Mouse (Mus musculus) cerebellum, adult 2 months (tissue): ENCODE data around the gene Pef1. TPM values are rescaled to one million over a fixed set of nuclear protein-coding genes. Genes with fewer than 3 reads are reported as not detected.

Experiments
- DNase-seq, 2 experiments: peaks; one replicate each; pipeline ENCODE4 v3.0.0; 2021
- H3K27ac ChIP-seq: fragments of 200-500 bp; 2 replicates; pipeline ENCODE4 v1.5.1; 2012; ENCODE audit warnings: low read length, control low read depth, inconsistent platforms; ENCODE audit not compliant: insufficient read depth
- H3K27me3 ChIP-seq: fragments of 200-500 bp; 2 replicates; pipeline ENCODE4 v1.6.1; 2012; ENCODE audit warnings: inconsistent platforms, mild to moderate bottlenecking, low read length, moderate library complexity; ENCODE audit not compliant: control insufficient read depth, insufficient read depth
- H3K4me1 ChIP-seq: fragments of 200-500 bp; 2 replicates; pipeline ENCODE4 v1.6.1; 2011; ENCODE audit warnings: low read length; ENCODE audit not compliant: control insufficient read depth, insufficient read depth
- H3K4me3 ChIP-seq: fragments of 200-500 bp; replicated peaks from 2 replicates; pipeline ENCODE3; 2011; ENCODE audit warnings: mild to moderate bottlenecking, low read depth, low read length, control low read depth; ENCODE audit not compliant: insufficient read depth
- CTCF ChIP-seq: fragments of 200-500 bp; IDR thresholded peaks from 2 replicates; pipeline ENCODE4 v1.5.1; 2011; ENCODE audit warnings: low read depth, mild to moderate bottlenecking, control low read depth, low read length, moderate library complexity, borderline replicate concordance; ENCODE audit not compliant: insufficient read depth
- POLR2A ChIP-seq: fragments of 200-500 bp; IDR thresholded peaks from 2 replicates; pipeline ENCODE4 v1.6.1; 2011; ENCODE audit warnings: low read length, control low read depth, borderline replicate concordance; ENCODE audit not compliant: insufficient read depth
- WGBS: fragments of 180-500 bp; shearing (Covaris S2); methylation state at CpG from one replicate; pipeline ENCODE4 v1.1.7; 2018; 5-methylcytosine and 5-hydroxymethylcytosine counted together
- polyA plus RNA-seq: library from polyadenylated mRNA; depleted of rRNA; stranded (reverse); fragments of >200 nt; gene quantifications from 2 replicates; pipeline ENCODE4 v1.2.3, GENCODE M21; 2012; rRNA removed

Pef1 gene
- polyA plus RNA-seq, 1 experiment = 89.3 TPM

- Histone ChIP-seq H3K27ac (no peak within 1 kb of the TSS), H3K27me3 (no peaks in the 10 kb centered on the region), H3K4me3 (peak within 1 kb of the TSS; percentile 2), H3K4me1 (peaks cover 12% of the 10 kb centered on the region)
- WGBS = 7% methylated on average over 14 of the region's 14 CpGs
- no peak for TF ChIP-seq CTCF
- no peak for TF ChIP-seq POLR2A
- no peak for DNase-seq
Measured at GRCm38 (mm10) chr4:130175072-130175711, 72.8 kb downstream of the Pef1 start, which contains the start of gene Tinagl1. TSS of gene Tinagl1 (minus strand) at chr4:130175122.

DNA sequence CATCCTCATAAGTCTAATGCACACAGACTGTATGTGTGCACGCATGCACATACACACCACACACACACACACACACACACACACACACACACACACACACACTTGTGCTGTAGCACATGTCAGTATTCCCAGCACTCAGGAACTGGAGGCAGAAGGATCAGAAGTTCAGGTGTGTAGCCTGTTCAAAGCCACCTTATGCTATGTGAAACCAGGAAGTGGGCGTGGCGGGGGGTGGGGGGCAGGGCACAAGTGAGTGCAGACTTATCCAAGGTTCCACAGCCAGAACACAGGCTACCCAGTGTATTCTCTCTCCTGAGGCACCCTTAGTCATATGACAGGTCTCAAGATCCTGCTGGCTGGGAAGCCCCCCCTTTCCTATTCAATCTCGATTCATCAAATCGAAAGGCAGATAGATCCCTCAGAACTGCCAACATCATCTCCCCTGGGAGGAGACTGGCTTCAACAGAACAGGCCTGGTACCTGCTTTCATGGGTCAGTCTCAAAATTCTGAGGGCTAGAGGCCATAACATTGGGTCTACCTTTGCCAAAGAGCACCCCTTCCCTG lies 73.9 kb downstream of the Pef1 start:
- TF ChIP-seq POLR2A (no peak), CTCF (no peak)
- H3K27me3 ChIP-seq = no peaks in the 10 kb centered on the region
- WGBS = 81% methylated on average over 5 of the region's 5 CpGs
- H3K4me1 ChIP-seq = peaks cover 12% of the 10 kb centered on the region
- no peak overlapping the region for H3K4me3 ChIP-seq
- no peak overlapping the region for H3K27ac ChIP-seq
- DNase-seq = no peak

- Histone ChIP-seq H3K4me3 (no peak overlapping the region), H3K4me1 (peaks cover 12% of the 10 kb centered on the region), H3K27ac (no peak overlapping the region), H3K27me3 (no peaks in the 10 kb centered on the region)
- WGBS = 53% methylated on average over 4 of the region's 4 CpGs
- DNase-seq = no peak
- TF ChIP-seq POLR2A (no peak), CTCF (no peak)
Measured at GRCm38 (mm10) chr4:130177087-130177486, 74.7 kb downstream of the Pef1 start.

GRCm38 (mm10) chr4:130177536-130177935 lies 75.2 kb downstream of the Pef1 start:
- peaks cover 12% of the 10 kb centered on the region for H3K4me1 ChIP-seq
- DNase-seq = no peak
- 80% methylated on average over 7 of the region's 7 CpGs for WGBS
- no peak overlapping the region for H3K27ac ChIP-seq
- no peaks in the 10 kb centered on the region for H3K27me3 ChIP-seq
- H3K4me3 ChIP-seq = no peak overlapping the region
- TF ChIP-seq CTCF = no peak
- no peak for TF ChIP-seq POLR2A

Other genes starting within 250 kb of the Pef1 start
- gene Spocd1, start 173.3 kb upstream of the Pef1 start, polyA plus RNA-seq = 0.27 and 0.29 TPM in 2 replicates
- 116 and 130 TPM in 2 replicates for gene Adgrb2, start 117.7 kb upstream of the Pef1 start, polyA plus RNA-seq
- gene Col16a1, start 54.7 kb upstream of the Pef1 start, polyA plus RNA-seq = 36.4 and 44.3 TPM in 2 replicates
- 4.3 and 5.2 TPM in 2 replicates for gene Hcrtr1, start 36.8 kb downstream of the Pef1 start, polyA plus RNA-seq
- gene Tinagl1, start 72.6 kb downstream of the Pef1 start, polyA plus RNA-seq = 12.8 and 13.4 TPM in 2 replicates
- 0.33 and 0.67 TPM in 2 replicates for gene Gm853, start 119.8 kb downstream of the Pef1 start, polyA plus RNA-seq
- 39.6 and 46.5 TPM in 2 replicates for gene Serinc2, start 176.6 kb downstream of the Pef1 start, polyA plus RNA-seq
- gene Fabp3, start 206.0 kb downstream of the Pef1 start, polyA plus RNA-seq = 196 and 220 TPM in 2 replicates
- gene Gm10570, start 206.1 kb downstream of the Pef1 start, polyA plus RNA-seq = 1.6 and 1.7 TPM in 2 replicates